In the genomic region with DNA sequence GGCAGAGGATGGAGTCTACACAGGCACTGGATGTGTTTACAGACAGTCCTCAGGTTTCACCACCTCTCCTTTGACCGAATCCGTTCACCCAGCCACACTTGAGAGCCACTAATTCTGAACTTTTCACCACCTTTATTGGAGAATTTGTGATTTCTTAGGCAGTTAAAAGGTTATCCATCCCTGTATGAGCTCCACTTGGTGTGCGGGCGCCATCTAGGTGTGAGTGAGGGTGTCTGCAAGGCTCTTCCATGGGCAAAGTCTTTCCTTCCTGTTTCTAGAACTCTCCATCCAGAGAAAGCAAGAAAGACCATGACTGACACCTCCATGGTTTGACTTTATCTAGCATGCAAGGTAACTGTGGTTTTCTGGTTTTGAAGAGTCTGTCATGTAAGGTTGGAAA, we compare ENCODE assay signal across 9 mouse cellular contexts.
DNase-seq lines count a peak whose midpoint lies in the region; ATAC-seq and TF ChIP-seq lines count a peak whose summit lies in the region.
"Had no signal": no experiment of that assay in that cellular context is flagged by ENCODE, and none has a peak within 500 bp of the region (broad histone marks: within the 10 kb centered on the region; RNA-seq: fewer than 3 reads in every experiment).

No protein-coding gene starts in this region.

- no peaks in the 10 kb centered on the region for H3K36me3 ChIP-seq in embryonic facial prominence, embryonic 14.5 days (ENCODE audit: control insufficient read depth, insufficient read depth, low read length)
- H3K36me3 ChIP-seq: limb, embryonic 12.5 days had no signal

- H3K27ac ChIP-seq in embryonic facial prominence, embryonic 14.5 days (replicated peaks; ENCODE audit: low read depth, low read length) = no peak overlapping the region
- no peak overlapping the region for H3K27ac ChIP-seq in layer of hippocampus, adult 2 months
- H3K27ac ChIP-seq: limb, embryonic 12.5 days had no signal

- DNase-seq in gastrocnemius, adult 18-20 months (ENCODE audit: low spot score) = peak; percentile 18
- DNase-seq in gastrocnemius, adult 8-10 months (ENCODE audit: low spot score in 2 of 2) = no peak
- peak; percentile 17 for DNase-seq in thymus, postnatal 0 days (ENCODE audit: low spot score)
- DNase-seq in thymus, postnatal 10 days (ENCODE audit: low spot score in 2 of 2) = no peak
- peak; percentile 70 for DNase-seq in embryonic facial prominence, embryonic 14.5 days (ENCODE audit: low spot score)
- peak; percentile 19 to 68 for DNase-seq in layer of hippocampus, adult 2 months (ENCODE audit: low spot score in 2 of 2)

- H3K27me3 ChIP-seq in embryonic facial prominence, embryonic 14.5 days (replicated peaks; ENCODE audit: control insufficient read depth, insufficient read depth, low read length) = no peaks in the 10 kb centered on the region
- H3K27me3 ChIP-seq: limb, embryonic 12.5 days had no signal

- 34% methylated on average over 4 of the region's 4 CpGs for WGBS in embryonic facial prominence, embryonic 14.5 days

- no peak overlapping the region for H3K4me2 ChIP-seq in embryonic facial prominence, embryonic 14.5 days (ENCODE audit: low read depth, low read length)
- H3K4me2 ChIP-seq: limb, embryonic 12.5 days had no signal

- H3K9ac ChIP-seq in embryonic facial prominence, embryonic 14.5 days (ENCODE audit: low read depth, low read length) = no peak overlapping the region
- H3K9ac ChIP-seq: limb, embryonic 12.5 days had no signal

- peaks cover 31% of the 10 kb centered on the region for H3K4me1 ChIP-seq in embryonic facial prominence, embryonic 14.5 days (ENCODE audit: control insufficient read depth, insufficient read depth, low read length)

- H3K9me3 ChIP-seq in embryonic facial prominence, embryonic 14.5 days (ENCODE audit: control insufficient read depth, low read length) = no peaks in the 10 kb centered on the region
- H3K9me3 ChIP-seq: limb, embryonic 12.5 days had no signal

- no peak overlapping the region for H3K4me3 ChIP-seq in embryonic facial prominence, embryonic 14.5 days (ENCODE audit: low read depth, low read length)
- no peak overlapping the region for H3K4me3 ChIP-seq in layer of hippocampus, adult 2 months
- H3K4me3 ChIP-seq: limb, embryonic 12.5 days had no signal

- TF ChIP-seq CTCF in layer of hippocampus, adult 2 months (conservative IDR thresholded peaks at IDR 0.05) = peak; percentile 97

- no peak for ATAC-seq in embryonic facial prominence, embryonic 14.5 days (ENCODE audit: low read depth)
- ATAC-seq in megakaryocyte progenitor cell, adult 5-6 weeks (replicated peaks; ENCODE audit: poor library complexity) = peak; percentile 76
- no peak; the same call in 1 of the 2 replicates for ATAC-seq in erythroblast, adult 5-6 weeks (replicated peaks; ENCODE audit: low FRiP score, poor library complexity, severe bottlenecking)

Comparison
In these comparisons a context has a peak if more than half of its experiments do, and no peak if none do; other contexts are left out.
1. DNase-seq: peak in gastrocnemius, adult 18-20 months (single experiment), thymus, postnatal 0 days (single experiment), embryonic facial prominence, embryonic 14.5 days (single experiment) and layer of hippocampus, adult 2 months (2 of 2); none in gastrocnemius, adult 8-10 months (0 of 2) and thymus, postnatal 10 days (0 of 2).